Mouse (Mus musculus) kidney, embryonic 14.5 days (tissue): ENCODE measurements at regions not wholly inside any gene's neighbourhood (a gene's known extent, or its start where the extent isn't known, plus 50 kb on each side); places are given as distances from the start of the nearest gene placed in this dataset.

ENCODE experiments used
- ATAC-seq: fragments of 200-750 bp; cut with Nextera tagmentation; 2 replicates; pipeline ENCODE4 v1.8.0; 2017; ENCODE audit warnings: moderate number of reproducible peaks, mild to moderate bottlenecking, moderate TSS enrichment, moderate library complexity; ENCODE audit not compliant: low FRiP score, low TSS enrichment
- H3K27ac ChIP-seq: fragments of 300-500 bp; sonication (generic); 2 replicates; pipeline ENCODE4 v1.5.1; 2014; ENCODE audit warnings: low read depth, mild to moderate bottlenecking, low read length, moderate library complexity, mixed read lengths
- H3K27me3 ChIP-seq: fragments of 300-500 bp; sonication (generic); 2 replicates; pipeline ENCODE4 v1.6.1; 2014; ENCODE audit warnings: mild to moderate bottlenecking, low read length; ENCODE audit not compliant: control insufficient read depth, insufficient read depth
- H3K36me3 ChIP-seq: fragments of 300-500 bp; sonication (generic); 2 replicates; pipeline ENCODE4 v1.6.1; 2014; ENCODE audit warnings: low read length, mixed read lengths; ENCODE audit not compliant: control insufficient read depth, insufficient read depth
- H3K4me1 ChIP-seq: fragments of 300-500 bp; sonication (generic); 2 replicates; pipeline ENCODE4 v1.6.1; 2014; ENCODE audit warnings: low read length, mixed read lengths; ENCODE audit not compliant: control insufficient read depth, insufficient read depth
- H3K4me2 ChIP-seq: fragments of 300-500 bp; sonication (generic); replicated peaks from 2 replicates; pipeline ENCODE4 v1.6.1; 2014; ENCODE audit warnings: low read depth, mild to moderate bottlenecking, low read length
- H3K4me3 ChIP-seq: fragments of 300-500 bp; sonication (generic); 2 replicates; pipeline ENCODE4 v1.5.1; 2014; ENCODE audit warnings: mild to moderate bottlenecking, low read length
- H3K9ac ChIP-seq: fragments of 300-500 bp; sonication (generic); 2 replicates; pipeline ENCODE4 v1.6.1; 2014; ENCODE audit warnings: low read depth, mild to moderate bottlenecking, low read length, moderate library complexity
- H3K9me3 ChIP-seq: fragments of 300-500 bp; sonication (generic); 2 replicates; pipeline ENCODE4 v1.6.1; 2016; ENCODE audit warnings: low read length; ENCODE audit not compliant: control insufficient read depth
- whole genome bisulfite sequencing: fragments of 180-500 bp; shearing (Covaris S2); extraction: QIAGEN DNeasy Blood & Tissue Kit; methylation state at CpG from one replicate; pipeline ENCODE4 v1.1.7; 2014; 5-methylcytosine and 5-hydroxymethylcytosine counted together

DNA sequence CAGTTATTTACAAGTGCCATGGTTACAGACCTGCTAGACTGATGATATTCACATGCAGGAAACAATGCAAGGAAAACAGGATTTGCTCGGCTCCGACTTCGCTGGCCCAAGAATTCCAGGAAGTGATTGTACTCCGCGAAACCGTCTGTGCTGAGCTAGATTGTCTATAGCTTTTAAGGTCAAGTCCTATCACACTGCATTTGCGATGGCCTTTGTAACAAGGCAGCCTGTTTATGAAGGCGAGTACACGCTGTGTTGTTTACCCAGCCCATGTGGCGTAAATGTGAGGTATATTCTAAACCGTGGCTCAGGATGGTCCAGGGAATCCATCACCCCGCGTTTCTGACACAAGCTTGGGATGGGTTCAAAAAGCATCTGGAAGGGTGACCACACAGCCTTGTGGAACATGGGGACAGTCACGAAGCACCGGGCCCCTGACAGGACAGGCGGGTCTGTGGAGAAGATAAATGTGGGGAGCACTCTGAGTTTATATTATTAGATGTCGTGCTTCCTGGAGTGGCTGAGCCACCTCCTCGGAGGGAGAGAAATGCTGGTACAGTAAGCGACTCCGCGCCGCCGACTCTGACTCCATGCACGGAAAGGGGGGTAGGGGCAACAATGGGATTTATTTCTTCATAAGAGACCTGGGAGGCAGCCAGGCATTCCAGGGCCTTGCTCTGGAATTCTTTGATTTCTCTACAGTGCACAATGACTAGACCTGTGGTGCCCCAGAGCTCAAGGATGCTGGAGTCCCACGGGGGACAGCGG lies 114.9 kb upstream of the Phactr1 start:
- Histone ChIP-seq H3K27me3 (no peaks in the 10 kb centered on the region), H3K27ac (no peak overlapping the region), H3K4me3 (no peak overlapping the region), H3K4me1 (no peaks in the 10 kb centered on the region), H3K9ac (no peak overlapping the region), H3K36me3 (no peaks in the 10 kb centered on the region), H3K4me2 (no peak overlapping the region), H3K9me3 (no peaks in the 10 kb centered on the region)
- no peak for ATAC-seq
- 71% methylated on average over 26 of the region's 26 CpGs for WGBS

DNA sequence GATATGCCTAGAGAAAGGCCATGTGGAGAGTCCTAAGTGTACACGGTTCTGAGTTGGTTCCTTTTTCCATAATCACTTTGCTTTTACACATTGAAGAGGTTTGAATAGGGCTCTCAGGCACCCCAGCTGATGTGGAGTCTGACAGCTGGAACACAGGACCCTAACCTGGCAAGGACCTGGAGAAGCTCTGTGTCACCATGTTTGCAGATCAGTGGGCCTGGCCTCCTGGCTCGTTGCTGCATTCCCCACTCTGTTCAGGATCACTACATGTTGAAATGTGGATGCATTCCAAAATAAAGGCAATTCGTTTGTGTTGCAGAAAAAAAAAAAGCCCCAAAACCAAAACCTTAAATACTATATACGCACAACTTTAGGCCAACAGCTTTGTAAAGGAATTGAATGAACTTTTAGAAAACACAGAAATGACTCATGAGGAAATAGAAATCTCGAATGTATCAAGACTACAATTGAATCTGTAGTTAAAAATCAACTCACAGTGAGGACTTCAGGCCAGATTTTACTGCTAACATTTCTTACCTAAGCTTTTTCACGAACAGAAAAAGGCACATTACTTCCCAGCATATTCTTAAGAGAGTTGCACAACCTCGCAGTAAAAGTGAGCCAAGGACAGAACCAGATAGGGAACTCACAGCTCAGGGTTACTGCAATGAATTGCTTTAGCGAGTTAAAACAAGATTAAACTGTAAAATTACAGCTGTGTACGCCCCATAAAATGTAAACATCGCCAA lies 109.6 kb upstream of the Phactr1 start:
- Histone ChIP-seq H3K36me3 (no peaks in the 10 kb centered on the region), H3K27ac (no peak overlapping the region), H3K4me2 (no peak overlapping the region), H3K9ac (no peak overlapping the region), H3K27me3 (no peaks in the 10 kb centered on the region), H3K4me1 (no peaks in the 10 kb centered on the region), H3K4me3 (no peak overlapping the region), H3K9me3 (no peaks in the 10 kb centered on the region)
- 78% methylated on average over 10 of the region's 10 CpGs for WGBS
- ATAC-seq: no peak

DNA sequence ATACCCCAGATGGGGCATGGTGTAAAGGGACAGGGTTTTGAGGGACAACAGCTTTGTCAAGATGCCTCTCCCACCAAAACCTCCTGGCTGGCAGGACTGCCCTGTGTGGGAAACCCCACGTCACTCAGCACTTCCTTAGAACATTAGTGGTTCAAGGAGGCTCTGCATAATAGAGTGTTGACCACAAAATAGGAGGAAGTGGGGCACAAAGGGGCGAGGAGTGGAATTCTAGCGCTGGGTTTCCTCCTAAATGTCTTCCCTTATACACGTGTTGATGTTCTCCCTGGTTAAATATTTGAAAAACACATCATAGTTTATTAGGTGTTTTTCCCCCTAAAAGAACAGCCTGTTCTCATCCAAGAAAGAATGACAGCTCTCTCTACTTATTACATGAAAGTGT lies 106.2 kb upstream of the Phactr1 start:
- no peaks in the 10 kb centered on the region for H3K27me3 ChIP-seq

DNA sequence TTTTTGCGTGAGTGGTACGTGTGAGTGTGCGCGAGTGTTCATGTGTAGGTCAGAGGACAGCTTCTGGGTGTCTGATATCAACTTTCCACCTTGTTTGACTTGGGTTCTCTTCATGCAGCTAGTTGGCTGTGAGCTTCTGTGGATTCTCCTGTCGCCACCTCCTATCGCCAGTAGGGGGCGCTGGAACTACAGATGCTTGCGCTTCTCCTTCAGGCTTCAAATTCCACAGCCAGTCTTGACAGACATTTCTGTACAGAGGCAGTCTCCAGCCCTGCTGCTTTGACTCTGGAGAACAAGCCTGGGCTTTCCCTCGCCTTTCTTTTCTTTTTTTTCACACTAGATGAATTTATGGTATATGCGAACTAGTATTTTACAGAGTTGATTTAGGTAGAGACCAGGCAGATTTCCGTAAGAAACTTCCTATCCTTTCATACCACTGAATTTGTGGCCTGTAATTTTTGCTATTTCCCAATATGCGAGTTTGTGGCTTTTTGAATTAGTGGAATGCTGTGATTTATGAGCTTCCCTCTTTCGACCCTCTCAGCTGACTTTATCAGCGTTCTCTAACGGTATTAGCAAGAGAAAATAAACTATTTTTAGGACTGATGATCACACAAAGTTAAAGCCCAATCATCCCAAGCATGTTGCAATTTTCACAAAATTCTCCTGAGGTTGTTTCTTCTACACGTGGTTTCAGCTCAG lies 104.5 kb upstream of the Phactr1 start:
- H3K4me3 ChIP-seq: no peak overlapping the region
- no peaks in the 10 kb centered on the region for H3K36me3 ChIP-seq
- no peak overlapping the region for H3K4me2 ChIP-seq
- 22% methylated on average over 16 of the region's 16 CpGs for WGBS
- H3K27me3 ChIP-seq: no peaks in the 10 kb centered on the region
- H3K4me1 ChIP-seq: no peaks in the 10 kb centered on the region
- no peaks in the 10 kb centered on the region for H3K9me3 ChIP-seq
- no peak overlapping the region for H3K27ac ChIP-seq
- no peak overlapping the region for H3K9ac ChIP-seq
- ATAC-seq: no peak

More for the DNA sequence above, 106.2 kb upstream of the Phactr1 start:
- H3K9ac ChIP-seq: no peak overlapping the region
- H3K9me3 ChIP-seq: no peaks in the 10 kb centered on the region
- no peak overlapping the region for H3K27ac ChIP-seq
- no peaks in the 10 kb centered on the region for H3K4me1 ChIP-seq
- ATAC-seq: no peak
- no peak overlapping the region for H3K4me3 ChIP-seq
- WGBS: 49% methylated on average over 4 of the region's 4 CpGs
- H3K4me2 ChIP-seq: no peak overlapping the region
- no peaks in the 10 kb centered on the region for H3K36me3 ChIP-seq

- H3K9ac ChIP-seq: no peak overlapping the region
- H3K27me3 ChIP-seq: no peaks in the 10 kb centered on the region
- H3K4me3 ChIP-seq: no peak overlapping the region
- no peaks in the 10 kb centered on the region for H3K9me3 ChIP-seq
- ATAC-seq: no peak
- no peak overlapping the region for H3K27ac ChIP-seq
- no peak overlapping the region for H3K4me2 ChIP-seq
- H3K4me1 ChIP-seq: no peaks in the 10 kb centered on the region
- H3K36me3 ChIP-seq: no peaks in the 10 kb centered on the region
- WGBS: 29% methylated on average over 3 of the region's 3 CpGs
These were observed 101.0 kb upstream of the Phactr1 start for GRCm38 (mm10) chr13:42579471-42579870.

DNA sequence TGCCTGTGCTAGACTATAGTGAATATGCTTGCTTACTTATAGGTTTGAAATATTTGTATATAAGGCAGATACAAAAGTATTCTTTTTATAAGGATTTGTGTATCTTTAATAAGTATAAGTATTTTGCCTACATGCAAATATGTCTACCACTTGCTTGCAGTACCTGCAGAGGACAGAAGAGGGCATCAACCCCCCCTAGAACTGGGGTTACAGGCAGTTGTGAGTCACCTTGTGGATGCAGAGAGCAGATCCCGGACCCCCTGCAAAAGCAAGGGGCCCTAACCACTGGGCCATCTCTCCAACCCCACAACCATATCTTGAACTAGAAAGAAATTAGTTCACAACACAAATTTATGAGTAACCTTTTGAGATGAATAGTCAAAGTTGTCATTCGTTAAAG lies 91.3 kb upstream of the Phactr1 start:
- 82% methylated on average over 2 of the region's 2 CpGs for WGBS

GRCm38 (mm10) chr13:42589607-42590006 lies 90.8 kb upstream of the Phactr1 start:
- Histone ChIP-seq H3K36me3 (no peaks in the 10 kb centered on the region), H3K27ac (no peak overlapping the region), H3K27me3 (no peaks in the 10 kb centered on the region), H3K9ac (no peak overlapping the region), H3K4me2 (no peak overlapping the region), H3K4me3 (no peak overlapping the region), H3K4me1 (0 out of 2 replicates have a peak, but pooled peaks cover 2% of the 10 kb centered on the region), H3K9me3 (no peaks in the 10 kb centered on the region)
- ATAC-seq: no peak
- WGBS: 65% methylated on average over 5 of the region's 5 CpGs

More for the DNA sequence above, 91.3 kb upstream of the Phactr1 start:
- Histone ChIP-seq H3K4me3 (no peak overlapping the region), H3K36me3 (no peaks in the 10 kb centered on the region), H3K9me3 (no peaks in the 10 kb centered on the region), H3K27ac (no peak overlapping the region), H3K4me2 (no peak overlapping the region), H3K9ac (no peak overlapping the region), H3K27me3 (no peaks in the 10 kb centered on the region), H3K4me1 (0 out of 2 replicates have a peak, but pooled peaks cover 2% of the 10 kb centered on the region)
- no peak for ATAC-seq

DNA sequence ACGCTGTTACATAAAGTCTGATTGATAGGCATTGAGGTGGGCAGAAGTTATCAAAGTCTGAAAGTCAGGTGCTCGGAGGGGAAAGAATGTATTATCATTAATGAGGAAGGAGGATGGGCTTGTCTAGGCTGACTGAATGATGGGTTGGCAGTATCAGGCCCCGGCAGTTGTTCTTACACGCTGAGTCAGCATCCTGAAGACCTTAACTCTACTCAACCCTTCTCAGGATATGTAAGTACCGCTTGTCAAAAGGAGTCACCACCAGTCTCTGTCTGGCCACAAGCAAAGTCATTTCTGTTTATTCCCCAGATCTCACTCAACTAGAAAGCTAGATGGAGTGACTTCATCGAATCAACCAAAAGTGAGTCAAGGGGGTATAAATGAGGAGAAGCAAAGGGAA lies 90.0 kb upstream of the Phactr1 start:
- H3K4me1 ChIP-seq: 0 out of 2 replicates have a peak, but pooled peaks cover 2% of the 10 kb centered on the region
- 86% methylated on average over 6 of the region's 6 CpGs for WGBS

GRCm38 (mm10) chr13:42592945-42593344 lies 87.5 kb upstream of the Phactr1 start:
- no peaks in the 10 kb centered on the region for H3K9me3 ChIP-seq
- WGBS: 60% methylated on average over 3 of the region's 3 CpGs
- no peaks in the 10 kb centered on the region for H3K27me3 ChIP-seq

More for the DNA sequence above, 90.0 kb upstream of the Phactr1 start:
- no peaks in the 10 kb centered on the region for H3K36me3 ChIP-seq
- no peak for ATAC-seq
- no peaks in the 10 kb centered on the region for H3K27me3 ChIP-seq
- H3K9me3 ChIP-seq: no peaks in the 10 kb centered on the region
- H3K4me3 ChIP-seq: no peak overlapping the region
- H3K9ac ChIP-seq: no peak overlapping the region
- H3K4me2 ChIP-seq: no peak overlapping the region
- no peak overlapping the region for H3K27ac ChIP-seq

More at GRCm38 (mm10) chr13:42592945-42593344, 87.5 kb upstream of the Phactr1 start:
- no peak overlapping the region for H3K9ac ChIP-seq
- H3K4me3 ChIP-seq: no peak overlapping the region
- no peaks in the 10 kb centered on the region for H3K4me1 ChIP-seq
- ATAC-seq: no peak
- H3K27ac ChIP-seq: no peak overlapping the region
- no peak overlapping the region for H3K4me2 ChIP-seq
- H3K36me3 ChIP-seq: no peaks in the 10 kb centered on the region
